Comparison of ENCODE assay signal across 8 mouse cellular contexts in genomic region chr10:114800331-114801304, GRCm38 (mm10). TPM values are rescaled to one million over a fixed set of nuclear protein-coding genes. Genes with fewer than 3 reads are reported as not detected.
DNase-seq lines count a peak whose midpoint lies in the region; ATAC-seq and TF ChIP-seq lines count a peak whose summit lies in the region.

No protein-coding gene starts in this region.

- no peak for DNase-seq in layer of hippocampus, adult 2 months (ENCODE audit: low spot score in 2 of 2)
- no peak for DNase-seq in layer of hippocampus, adult 9-10 months (ENCODE audit: low spot score)
- DNase-seq in cerebellum, adult 8-10 months, result peak; percentile 66
- DNase-seq in liver, embryonic 13.5 days, result no peak
- DNase-seq in adrenal gland, postnatal 14 days, result no peak
- DNase-seq in layer of hippocampus, adult 9-11 months, result no peak

- TF ChIP-seq CTCF in layer of hippocampus, adult 2 months (conservative IDR thresholded peaks at IDR 0.05), result no peak

- H3K27ac ChIP-seq in layer of hippocampus, adult 2 months, result peak overlapping the region; percentile 84; the same call in 1 of the 2 replicates
- H3K27ac ChIP-seq in forebrain, embryonic 13.5 days, result no peak overlapping the region
- H3K27ac ChIP-seq in liver, embryonic 13.5 days, result no peak overlapping the region
- H3K27ac ChIP-seq in stomach, embryonic 15.5 days, result no peak overlapping the region

- 5% methylated on average over 75 of the region's 75 CpGs for WGBS in forebrain, embryonic 13.5 days
- 12% methylated on average over 75 of the region's 75 CpGs for WGBS in liver, embryonic 13.5 days (ENCODE audit: insufficient replicate concordance)
- 7% methylated on average over 75 of the region's 75 CpGs for WGBS in stomach, embryonic 15.5 days

- peak overlapping the region; percentile 66 for H3K9ac ChIP-seq in forebrain, embryonic 13.5 days
- no peak overlapping the region for H3K9ac ChIP-seq in liver, embryonic 13.5 days
- no peak overlapping the region for H3K9ac ChIP-seq in stomach, embryonic 15.5 days

- H3K4me1 ChIP-seq in forebrain, embryonic 13.5 days, result peaks cover 21% of the 10 kb centered on the region
- H3K4me1 ChIP-seq in liver, embryonic 13.5 days (replicated peaks), result no peaks in the 10 kb centered on the region
- H3K4me1 ChIP-seq in stomach, embryonic 15.5 days, result peaks cover 23% of the 10 kb centered on the region

- ATAC-seq in forebrain, embryonic 13.5 days, result peak; percentile 53
- no peak for ATAC-seq in liver, embryonic 13.5 days (ENCODE audit: low read depth)
- no peak for ATAC-seq in stomach, embryonic 15.5 days (ENCODE audit: insufficient read depth, low FRiP score, low read depth)

- H3K4me2 ChIP-seq in forebrain, embryonic 13.5 days, result peak overlapping the region; percentile 95
- peak overlapping the region; percentile 57; the same call in 1 of the 2 replicates for H3K4me2 ChIP-seq in liver, embryonic 13.5 days
- H3K4me2 ChIP-seq in stomach, embryonic 15.5 days, result peak overlapping the region; percentile 94

- H3K27me3 ChIP-seq in forebrain, embryonic 13.5 days, result peaks cover 56% of the 10 kb centered on the region
- peaks cover 44% of the 10 kb centered on the region for H3K27me3 ChIP-seq in liver, embryonic 13.5 days
- peaks cover 41% of the 10 kb centered on the region for H3K27me3 ChIP-seq in stomach, embryonic 15.5 days (replicated peaks)

- no peaks in the 10 kb centered on the region for H3K9me3 ChIP-seq in forebrain, embryonic 13.5 days (replicated peaks)
- no peaks in the 10 kb centered on the region for H3K9me3 ChIP-seq in liver, embryonic 13.5 days (replicated peaks)
- no peaks in the 10 kb centered on the region for H3K9me3 ChIP-seq in stomach, embryonic 15.5 days

- H3K36me3 ChIP-seq in forebrain, embryonic 13.5 days (ENCODE audit: poor library complexity, severe bottlenecking), result no peaks in the 10 kb centered on the region
- no peaks in the 10 kb centered on the region for H3K36me3 ChIP-seq in liver, embryonic 13.5 days
- no peaks in the 10 kb centered on the region for H3K36me3 ChIP-seq in stomach, embryonic 15.5 days

- peak overlapping the region; percentile 75 for H3K4me3 ChIP-seq in layer of hippocampus, adult 2 months
- H3K4me3 ChIP-seq in forebrain, embryonic 13.5 days, result peak overlapping the region; percentile 65
- H3K4me3 ChIP-seq in liver, embryonic 13.5 days (replicated peaks), result 0 out of 2 replicates have a peak overlapping the region, but pooled peaks have one; percentile 35
- peak overlapping the region; percentile 54 for H3K4me3 ChIP-seq in stomach, embryonic 15.5 days (replicated peaks)

RNA-seq across cellular contexts. Expression of gene Trhde, which starts 1.5 kb away (rescaled TPM):
- 10 to 100 TPM; 32.2 to 33.6 TPM for total RNA-seq in layer of hippocampus, adult 2 months (2021)
- polyA plus RNA-seq in forebrain, embryonic 13.5 days (2015; fragmentation: Nextera tagmentation; extraction: Ambion mirVana), result 1.1 and 1.4 TPM in 2 replicates
- polyA plus RNA-seq in liver, embryonic 13.5 days (2015; fragmentation: Nextera tagmentation; extraction: Ambion mirVana), result not detected in 2 replicates
- polyA plus RNA-seq in stomach, embryonic 15.5 days (2015; fragmentation: Nextera tagmentation; extraction: Ambion mirVana), result 0.23 and 0.48 TPM in 2 replicates
- 0.19 and 0.37 TPM in 2 replicates for total RNA-seq in adrenal gland, postnatal 14 days (2021)
